Mouse (Mus musculus) MEL (cell line): ENCODE measurements around the gene Fam98c. TPM values are rescaled to one million over a fixed set of nuclear protein-coding genes. Genes with fewer than 3 reads are reported as not detected.

ENCODE experiments used
- DNase-seq: peaks from one replicate; pipeline ENCODE4 v3.0.0; 2011; ENCODE audit warnings: low read depth, low spot score
- H3K27ac ChIP-seq: 2 replicates; pipeline ENCODE4 v1.5.1; 2012; ENCODE audit warnings: low read depth, mild to moderate bottlenecking, control low read depth, low read length, moderate library complexity; ENCODE audit not compliant: control insufficient read depth
- H3K27me3 ChIP-seq, 2 experiments: fragments of 150-350 bp in 1 of 2; sonication (generic) in 1 of 2; 2 replicates each; pipeline ENCODE4 v1.6.1; 2012; ENCODE audit warnings: low read length in 2 of 2, mild to moderate bottlenecking in 2 of 2, improper control_type of control experiment in 1 of 2, moderate library complexity in 1 of 2; ENCODE audit not compliant: insufficient read depth in 2 of 2, control insufficient read depth in 1 of 2
- H3K36me3 ChIP-seq, 2 experiments: 2 replicates each; pipeline ENCODE4 v1.6.1; 2012 to 2014; ENCODE audit warnings: low read length in 2 of 2, improper control_type of control experiment in 1 of 2, inconsistent platforms in 1 of 2, mild to moderate bottlenecking in 1 of 2; ENCODE audit not compliant: insufficient read depth in 2 of 2, control insufficient read depth in 1 of 2
- H3K4me1 ChIP-seq, 2 experiments: fragments of 150-350 bp in 1 of 2; sonication (generic) in 1 of 2; 2 replicates each; pipeline ENCODE4 v1.6.1; 2012; ENCODE audit warnings: low read length in 2 of 2, improper control_type of control experiment in 1 of 2, mild to moderate bottlenecking in 1 of 2; ENCODE audit not compliant: insufficient read depth in 2 of 2, control insufficient read depth in 1 of 2
- H3K4me3 ChIP-seq, 2 experiments: fragments of 150-350 bp in 1 of 2; sonication (generic) in 1 of 2; 2 replicates each; pipeline ENCODE4 v1.5.1; 2012; ENCODE audit warnings: low read depth in 2 of 2, low read length in 2 of 2, mild to moderate bottlenecking in 2 of 2, moderate library complexity in 2 of 2, control low read depth in 1 of 2, improper control_type of control experiment in 1 of 2; ENCODE audit not compliant: control insufficient read depth in 1 of 2, insufficient read depth in 1 of 2
- H3K79me2 ChIP-seq: 2 replicates; pipeline ENCODE4 v1.6.1; 2012; ENCODE audit warnings: mild to moderate bottlenecking, low read length, moderate library complexity; ENCODE audit not compliant: control insufficient read depth, poor library complexity, insufficient read depth
- H3K9ac ChIP-seq: 2 replicates; pipeline ENCODE4 v1.6.1; 2012; ENCODE audit warnings: low read depth, mild to moderate bottlenecking, control low read depth, low read length, moderate library complexity; ENCODE audit not compliant: control insufficient read depth, poor library complexity, severe bottlenecking
- H3K9me3 ChIP-seq: fragments of 150-350 bp; sonication (generic); replicated peaks from 2 replicates; pipeline ENCODE4 v1.6.1; 2012; ENCODE audit warnings: mild to moderate bottlenecking, low read length, improper control_type of control experiment, moderate library complexity; ENCODE audit not compliant: insufficient read depth
- CHD2 ChIP-seq: IDR thresholded peaks from 2 replicates; pipeline ENCODE4 v1.6.1; 2011; ENCODE audit warnings: low read length, improper control_type of control experiment
- ELF1 ChIP-seq: IDR thresholded peaks from 2 replicates; pipeline ENCODE4 v1.6.1; 2014; ENCODE audit warnings: low read depth, mild to moderate bottlenecking, inconsistent platforms, low read length, improper control_type of control experiment, moderate library complexity
- EP300 ChIP-seq, 2 experiments: IDR thresholded peaks; 2 replicates each; pipeline ENCODE4 v1.6.1; 2011; ENCODE audit warnings: improper control_type of control experiment in 2 of 2, low read length in 2 of 2, low read depth in 1 of 2, mild to moderate bottlenecking in 1 of 2
- ETS1 ChIP-seq: IDR thresholded peaks from 2 replicates; pipeline ENCODE4 v1.6.1; 2012; ENCODE audit warnings: low read depth, mild to moderate bottlenecking, inconsistent platforms, low read length, improper control_type of control experiment, moderate library complexity
- JUND ChIP-seq: IDR thresholded peaks from 2 replicates; pipeline ENCODE4 v1.6.1; 2011; ENCODE audit warnings: low read depth, mild to moderate bottlenecking, improper control_type of control experiment, low read length
- KAT2A ChIP-seq: conservative IDR thresholded peaks from 2 replicates; pipeline ENCODE4 v1.6.1; 2012; ENCODE audit warnings: low read depth, low read length, improper control_type of control experiment, inconsistent platforms
- MAX ChIP-seq: IDR thresholded peaks from 2 replicates; pipeline ENCODE4 v1.6.1; 2011; ENCODE audit warnings: low read length, improper control_type of control experiment
- MAZ ChIP-seq: IDR thresholded peaks from 2 replicates; pipeline ENCODE4 v1.6.1; 2012; ENCODE audit warnings: low read depth, mild to moderate bottlenecking, inconsistent platforms, low read length, improper control_type of control experiment
- MEF2A ChIP-seq: IDR thresholded peaks from 2 replicates; pipeline ENCODE4 v1.6.1; 2014; ENCODE audit warnings: low read depth, mild to moderate bottlenecking, inconsistent platforms, low read length, improper control_type of control experiment; ENCODE audit not compliant: poor library complexity, insufficient replicate concordance, severe bottlenecking; ENCODE audit errors: extremely low read depth
- MXI1 ChIP-seq: IDR thresholded peaks from 2 replicates; pipeline ENCODE4 v1.6.1; 2011; ENCODE audit warnings: mild to moderate bottlenecking, low read depth, low read length, improper control_type of control experiment
- MYC ChIP-seq: IDR thresholded peaks from 2 replicates; pipeline ENCODE4 v1.6.1; 2011; ENCODE audit warnings: low read depth, mild to moderate bottlenecking, low read length, improper control_type of control experiment, moderate library complexity
- NRF1 ChIP-seq: IDR thresholded peaks from 2 replicates; pipeline ENCODE4 v1.6.1; 2014; ENCODE audit warnings: low read depth, mild to moderate bottlenecking, inconsistent platforms, low read length, improper control_type of control experiment, moderate library complexity; ENCODE audit not compliant: poor library complexity, insufficient read depth, severe bottlenecking
- POLR2AphosphoS2 ChIP-seq: IDR thresholded peaks from 2 replicates; pipeline ENCODE4 v1.6.1; 2011; ENCODE audit warnings: low read length, improper control_type of control experiment
- RCOR1 ChIP-seq: IDR thresholded peaks from 2 replicates; pipeline ENCODE4 v1.6.1; 2012; ENCODE audit warnings: low read depth, mild to moderate bottlenecking, inconsistent platforms, low read length, improper control_type of control experiment
- SIN3A ChIP-seq: IDR thresholded peaks from 2 replicates; pipeline ENCODE4 v1.6.1; 2012; ENCODE audit warnings: low read length, improper control_type of control experiment, inconsistent platforms
- SMC3 ChIP-seq: IDR thresholded peaks from 2 replicates; pipeline ENCODE4 v1.6.1; 2011; ENCODE audit warnings: low read depth, low read length, improper control_type of control experiment
- TCF12 ChIP-seq: IDR thresholded peaks from 2 replicates; pipeline ENCODE4 v1.6.1; 2014; ENCODE audit warnings: low read depth, mild to moderate bottlenecking, inconsistent platforms, low read length, improper control_type of control experiment, moderate library complexity
- USF2 ChIP-seq, 2 experiments: IDR thresholded peaks; 2 replicates each; pipeline ENCODE4 v1.6.1; 2011 to 2012; ENCODE audit warnings: improper control_type of control experiment in 2 of 2, low read length in 2 of 2, borderline replicate concordance in 1 of 2, inconsistent platforms in 1 of 2, low read depth in 1 of 2, mild to moderate bottlenecking in 1 of 2; ENCODE audit not compliant: insufficient read depth in 1 of 2
- ZC3H11A ChIP-seq: IDR thresholded peaks from 2 replicates; pipeline ENCODE4 v1.6.1; 2012; ENCODE audit warnings: low read depth, mild to moderate bottlenecking, inconsistent platforms, low read length, improper control_type of control experiment
- ZKSCAN1 ChIP-seq: IDR thresholded peaks from 2 replicates; pipeline ENCODE4 v1.6.1; 2012; ENCODE audit warnings: low read depth, mild to moderate bottlenecking, inconsistent platforms, low read length, improper control_type of control experiment, moderate library complexity
- ZMIZ1 ChIP-seq: IDR thresholded peaks from 2 replicates; pipeline ENCODE4 v1.6.1; 2012; ENCODE audit warnings: low read depth, mild to moderate bottlenecking, inconsistent platforms, low read length, improper control_type of control experiment, moderate library complexity
- ZNF384 ChIP-seq: IDR thresholded peaks from 2 replicates; pipeline ENCODE4 v1.6.1; 2012; ENCODE audit warnings: low read depth, mild to moderate bottlenecking, inconsistent platforms, low read length, improper control_type of control experiment
- polyA plus RNA-seq, 2 experiments: library from polyadenylated mRNA; stranded (reverse) in 1 of 2; unstranded in 1 of 2; fragments of >175 nt in 1 of 2; fragments of >200 nt in 1 of 2; gene quantifications; 2 replicates each; pipeline versions ENCODE4 v1.2.1 to v1.2.4; 2012; ENCODE audit warnings: low replicate concordance in 2 of 2, low read depth in 1 of 2; ENCODE audit not compliant: insufficient read length in 2 of 2, insufficient read depth in 1 of 2, missing spikeins in 1 of 2
- total RNA-seq: library from RNA; depleted of rRNA; stranded (reverse); fragments of 300-350 nt; gene quantifications from 2 replicates; pipeline ENCODE4 v1.2.3, GENCODE M21; 2012

The Fam98c gene
- total and polyA plus RNA-seq, 3 experiments, result 14.3 to 32.0 TPM; not detected in 1

GRCm38 (mm10) chr7:29180077-29180853 is 24.2 kb upstream of the Fam98c start, which contains the start of gene Psmd8 (continued):
- TF ChIP-seq USF2 (IDR thresholded peaks at IDR 0.05; ENCODE audit: borderline replicate concordance in 1 of 2, insufficient read depth in 1 of 2, low read depth in 1 of 2, low read length in 2 of 2), result no peak
- no peak for TF ChIP-seq ZKSCAN1
- TF ChIP-seq KAT2A, result no peak; the same call in 1 of the 2 replicates
- TF ChIP-seq JUND, result no peak
- no peak for TF ChIP-seq RCOR1
- peak in 1 of 2 experiments; percentile 42; a peak in 2 of 4 replicates for TF ChIP-seq EP300 (IDR thresholded peaks at IDR 0.05; ENCODE audit: low read depth in 1 of 2, low read length in 2 of 2)
- TF ChIP-seq POLR2AphosphoS2, result peak; percentile 91
- no peak for TF ChIP-seq SMC3
- no peak for TF ChIP-seq ZNF384
- TF ChIP-seq CHD2, result no peak
- TF ChIP-seq ZMIZ1, result peak; percentile 61; the same call in 1 of the 2 replicates
- TF ChIP-seq ZC3H11A, result no peak

- Histone ChIP-seq H3K27me3 (no peaks in the 10 kb centered on the region), H3K4me1 (peaks cover 0 to 15% of the 10 kb centered on the region in 2 experiments; a peak in 3 of 4 replicates), H3K36me3 (peaks cover 0 to 6% of the 10 kb centered on the region in 2 experiments), H3K9ac (peak overlapping the region; percentile 82), H3K4me3 (peak overlapping the region; percentile 90 to 97), H3K79me2 (peaks cover 23% of the 10 kb centered on the region), H3K9me3 (no peaks in the 10 kb centered on the region), H3K27ac (peak overlapping the region; percentile 2; the same call in 1 of the 2 replicates)
- TF ChIP-seq MXI1 (peak; percentile 43; the same call in 1 of the 2 replicates), MEF2A (peak; percentile 82; the same call in 1 of the 2 replicates), TCF12 (no peak), POLR2AphosphoS2 (no peak), USF2 (IDR thresholded peaks at IDR 0.05; ENCODE audit: borderline replicate concordance in 1 of 2, insufficient read depth in 1 of 2, low read depth in 1 of 2, low read length in 2 of 2) (no peak), NRF1 (no peak), KAT2A (no peak), MAX (no peak; the same call in 1 of the 2 replicates), SIN3A (no peak; the same call in 1 of the 2 replicates), ELF1 (no peak), MYC (0 out of 2 replicates have a peak, but pooled peaks have one; percentile 43), ETS1 (peak; percentile 25; the same call in 1 of the 2 replicates), MAZ (no peak)
- peak; percentile 61 for DNase-seq
These were observed 23.3 kb upstream of the Fam98c start for GRCm38 (mm10) chr7:29179323-29179722.
